Mouse (Mus musculus) E14TG2a.4 (cell line): Measurements from ENCODE around the gene Lman1l.

ENCODE experiments used
- CTCF ChIP-seq: conservative IDR thresholded peaks from 2 replicates; pipeline ENCODE4 v1.5.1; 2014; ENCODE audit warnings: low read length
- NANOG ChIP-seq: IDR thresholded peaks from 2 replicates; pipeline ENCODE4 v1.6.1; 2014; ENCODE audit warnings: borderline replicate concordance, low read length, mixed read lengths

- TF ChIP-seq CTCF (no peak), NANOG (no peak)
Observed at GRCm38 (mm10) chr9:57613975-57614374, 6.6 kb downstream of the Lman1l start.
